Mouse (Mus musculus): ENCODE measurements around the gene Tamm41. TPM values are rescaled to one million over a fixed set of nuclear protein-coding genes. Genes with fewer than 3 reads are reported as not detected.

Gene Tamm41
- polyA plus RNA-seq, 1 experiment from 2014 or later: 45.0 TPM

GRCm38 (mm10) chr6:115056699-115057098 is 19.0 kb upstream of the Tamm41 start:
- no peak overlapping the region for H3K4me2 ChIP-seq
- no peaks in the 10 kb centered on the region for H3K27me3 ChIP-seq (ENCODE audit: control insufficient read depth, insufficient read depth, low read length)
- no peak overlapping the region for H3K27ac ChIP-seq (ENCODE audit: low read depth, low read length)
- ATAC-seq (replicated peaks; ENCODE audit: insufficient number of reproducible peaks, low FRiP score, low TSS enrichment): no peak
- no peaks in the 10 kb centered on the region for H3K9me3 ChIP-seq (replicated peaks; ENCODE audit: control insufficient read depth, low read length)
- no peak overlapping the region for H3K4me3 ChIP-seq (ENCODE audit: low read depth, low read length)
- no peaks in the 10 kb centered on the region for H3K36me3 ChIP-seq (ENCODE audit: control insufficient read depth, insufficient read depth, low read length)
- H3K9ac ChIP-seq (ENCODE audit: low read depth, low read length): no peak overlapping the region
- H3K4me1 ChIP-seq (ENCODE audit: control insufficient read depth, insufficient read depth, low read length): no peaks in the 10 kb centered on the region
- 12% methylated on average over 2 of the region's 2 CpGs for WGBS (ENCODE audit: insufficient replicate concordance)

GRCm38 (mm10) chr6:115055440-115055839 is 17.8 kb upstream of the Tamm41 start:
- H3K27me3 ChIP-seq (ENCODE audit: control insufficient read depth, insufficient read depth, low read length): no peaks in the 10 kb centered on the region
- H3K27ac ChIP-seq (ENCODE audit: low read depth, low read length): no peak overlapping the region
- H3K4me3 ChIP-seq (ENCODE audit: low read depth, low read length): no peak overlapping the region
- 76% methylated on average over 4 of the region's 4 CpGs for WGBS (ENCODE audit: insufficient replicate concordance)
- H3K4me2 ChIP-seq: no peak overlapping the region
- no peak overlapping the region for H3K9ac ChIP-seq (ENCODE audit: low read depth, low read length)
- no peaks in the 10 kb centered on the region for H3K36me3 ChIP-seq (ENCODE audit: control insufficient read depth, insufficient read depth, low read length)
- H3K9me3 ChIP-seq (replicated peaks; ENCODE audit: control insufficient read depth, low read length): no peaks in the 10 kb centered on the region
- H3K4me1 ChIP-seq (ENCODE audit: control insufficient read depth, insufficient read depth, low read length): no peaks in the 10 kb centered on the region
- ATAC-seq (replicated peaks; ENCODE audit: insufficient number of reproducible peaks, low FRiP score, low TSS enrichment): no peak

GRCm38 (mm10) chr6:115051586-115052197 is 14.0 kb upstream of the Tamm41 start:
- Histone ChIP-seq H3K9ac (ENCODE audit: low read depth, low read length) (no peak overlapping the region), H3K27me3 (ENCODE audit: control insufficient read depth, insufficient read depth, low read length) (no peaks in the 10 kb centered on the region), H3K36me3 (ENCODE audit: control insufficient read depth, insufficient read depth, low read length) (no peaks in the 10 kb centered on the region), H3K4me2 (no peak overlapping the region), H3K9me3 (replicated peaks; ENCODE audit: control insufficient read depth, low read length) (no peaks in the 10 kb centered on the region), H3K4me1 (ENCODE audit: control insufficient read depth, insufficient read depth, low read length) (no peaks in the 10 kb centered on the region), H3K4me3 (ENCODE audit: low read depth, low read length) (no peak overlapping the region), H3K27ac (ENCODE audit: low read depth, low read length) (no peak overlapping the region)
- ATAC-seq (replicated peaks; ENCODE audit: insufficient number of reproducible peaks, low FRiP score, low TSS enrichment): no peak
- WGBS (ENCODE audit: insufficient replicate concordance): 59% methylated on average over 6 of the region's 6 CpGs

- no peak overlapping the region for H3K9ac ChIP-seq (ENCODE audit: low read depth, low read length)
- ATAC-seq (replicated peaks; ENCODE audit: insufficient number of reproducible peaks, low FRiP score, low TSS enrichment): no peak
- H3K9me3 ChIP-seq (replicated peaks; ENCODE audit: control insufficient read depth, low read length): no peaks in the 10 kb centered on the region
- no peaks in the 10 kb centered on the region for H3K27me3 ChIP-seq (ENCODE audit: control insufficient read depth, insufficient read depth, low read length)
- no peak overlapping the region for H3K4me3 ChIP-seq (ENCODE audit: low read depth, low read length)
- no peak overlapping the region for H3K27ac ChIP-seq (ENCODE audit: low read depth, low read length)
- H3K36me3 ChIP-seq (ENCODE audit: control insufficient read depth, insufficient read depth, low read length): no peaks in the 10 kb centered on the region
- WGBS (ENCODE audit: insufficient replicate concordance): 14% methylated on average over 4 of the region's 4 CpGs
- H3K4me1 ChIP-seq (ENCODE audit: control insufficient read depth, insufficient read depth, low read length): no peaks in the 10 kb centered on the region
- no peak overlapping the region for H3K4me2 ChIP-seq
Observed at GRCm38 (mm10) chr6:115049015-115049414, 11.3 kb upstream of the Tamm41 start.

- no peaks in the 10 kb centered on the region for H3K9me3 ChIP-seq (replicated peaks; ENCODE audit: control insufficient read depth, low read length)
- no peaks in the 10 kb centered on the region for H3K27me3 ChIP-seq (ENCODE audit: control insufficient read depth, insufficient read depth, low read length)
- H3K4me2 ChIP-seq: no peak overlapping the region
- H3K9ac ChIP-seq (ENCODE audit: low read depth, low read length): no peak overlapping the region
- 68% methylated on average over 1 of the region's 2 CpGs for WGBS (ENCODE audit: insufficient replicate concordance)
- no peak overlapping the region for H3K4me3 ChIP-seq (ENCODE audit: low read depth, low read length)
- no peaks in the 10 kb centered on the region for H3K4me1 ChIP-seq (ENCODE audit: control insufficient read depth, insufficient read depth, low read length)
- H3K27ac ChIP-seq (ENCODE audit: low read depth, low read length): no peak overlapping the region
- no peaks in the 10 kb centered on the region for H3K36me3 ChIP-seq (ENCODE audit: control insufficient read depth, insufficient read depth, low read length)
- ATAC-seq (replicated peaks; ENCODE audit: insufficient number of reproducible peaks, low FRiP score, low TSS enrichment): no peak
Observed at GRCm38 (mm10) chr6:115047816-115048215, 10.1 kb upstream of the Tamm41 start.

GRCm38 (mm10) chr6:115046064-115046463 is 8.4 kb upstream of the Tamm41 start:
- Histone ChIP-seq H3K36me3 (ENCODE audit: control insufficient read depth, insufficient read depth, low read length) (no peaks in the 10 kb centered on the region), H3K9ac (ENCODE audit: low read depth, low read length) (no peak overlapping the region)
- 62% methylated on average over 1 of the region's 1 CpGs for WGBS (ENCODE audit: insufficient replicate concordance)

GRCm38 (mm10) chr6:115044709-115045108 is 7.0 kb upstream of the Tamm41 start:
- Histone ChIP-seq H3K9me3 (replicated peaks; ENCODE audit: control insufficient read depth, low read length) (no peaks in the 10 kb centered on the region), H3K36me3 (ENCODE audit: control insufficient read depth, insufficient read depth, low read length) (no peaks in the 10 kb centered on the region), H3K4me2 (no peak overlapping the region), H3K9ac (ENCODE audit: low read depth, low read length) (no peak overlapping the region), H3K4me3 (ENCODE audit: low read depth, low read length) (no peak overlapping the region), H3K27me3 (ENCODE audit: control insufficient read depth, insufficient read depth, low read length) (no peaks in the 10 kb centered on the region), H3K4me1 (ENCODE audit: control insufficient read depth, insufficient read depth, low read length) (no peaks in the 10 kb centered on the region), H3K27ac (ENCODE audit: low read depth, low read length) (no peak overlapping the region)
- no peak for ATAC-seq (replicated peaks; ENCODE audit: insufficient number of reproducible peaks, low FRiP score, low TSS enrichment)
- WGBS (ENCODE audit: insufficient replicate concordance): 46% methylated on average over 1 of the region's 1 CpGs

More at GRCm38 (mm10) chr6:115046064-115046463, 8.4 kb upstream of the Tamm41 start:
- Histone ChIP-seq H3K4me2 (no peak overlapping the region), H3K9me3 (replicated peaks; ENCODE audit: control insufficient read depth, low read length) (no peaks in the 10 kb centered on the region), H3K4me3 (ENCODE audit: low read depth, low read length) (no peak overlapping the region), H3K27me3 (ENCODE audit: control insufficient read depth, insufficient read depth, low read length) (no peaks in the 10 kb centered on the region), H3K4me1 (ENCODE audit: control insufficient read depth, insufficient read depth, low read length) (no peaks in the 10 kb centered on the region), H3K27ac (ENCODE audit: low read depth, low read length) (no peak overlapping the region)
- no peak for ATAC-seq (replicated peaks; ENCODE audit: insufficient number of reproducible peaks, low FRiP score, low TSS enrichment)

- Histone ChIP-seq H3K9me3 (replicated peaks; ENCODE audit: control insufficient read depth, low read length) (no peaks in the 10 kb centered on the region), H3K9ac (ENCODE audit: low read depth, low read length) (no peak overlapping the region), H3K36me3 (ENCODE audit: control insufficient read depth, insufficient read depth, low read length) (no peaks in the 10 kb centered on the region), H3K27ac (ENCODE audit: low read depth, low read length) (no peak overlapping the region), H3K4me2 (no peak overlapping the region), H3K4me3 (ENCODE audit: low read depth, low read length) (no peak overlapping the region), H3K27me3 (ENCODE audit: control insufficient read depth, insufficient read depth, low read length) (no peaks in the 10 kb centered on the region), H3K4me1 (ENCODE audit: control insufficient read depth, insufficient read depth, low read length) (no peaks in the 10 kb centered on the region)
- 75% methylated on average over 14 of the region's 14 CpGs for WGBS (ENCODE audit: insufficient replicate concordance)
- ATAC-seq (replicated peaks; ENCODE audit: insufficient number of reproducible peaks, low FRiP score, low TSS enrichment): no peak
Observed at GRCm38 (mm10) chr6:115043657-115044500, 6.2 kb upstream of the Tamm41 start.
